Mouse (Mus musculus) T-helper 17 cell (primary cell): Measurements from ENCODE around the gene Acadvl.

Experiments used
- in situ Hi-C, 2 experiments: fragments of 300-600 bp; cut with MboI, MseI; formaldehyde crosslinking; loops; 1 replicate in 1 of 2; 2 replicates in 1 of 2; pipeline ENCODE4 v1.15.1; 2025; ENCODE audit warnings: high pct_unique_total_duplicates in 2 of 2

The Acadvl gene

DNA sequence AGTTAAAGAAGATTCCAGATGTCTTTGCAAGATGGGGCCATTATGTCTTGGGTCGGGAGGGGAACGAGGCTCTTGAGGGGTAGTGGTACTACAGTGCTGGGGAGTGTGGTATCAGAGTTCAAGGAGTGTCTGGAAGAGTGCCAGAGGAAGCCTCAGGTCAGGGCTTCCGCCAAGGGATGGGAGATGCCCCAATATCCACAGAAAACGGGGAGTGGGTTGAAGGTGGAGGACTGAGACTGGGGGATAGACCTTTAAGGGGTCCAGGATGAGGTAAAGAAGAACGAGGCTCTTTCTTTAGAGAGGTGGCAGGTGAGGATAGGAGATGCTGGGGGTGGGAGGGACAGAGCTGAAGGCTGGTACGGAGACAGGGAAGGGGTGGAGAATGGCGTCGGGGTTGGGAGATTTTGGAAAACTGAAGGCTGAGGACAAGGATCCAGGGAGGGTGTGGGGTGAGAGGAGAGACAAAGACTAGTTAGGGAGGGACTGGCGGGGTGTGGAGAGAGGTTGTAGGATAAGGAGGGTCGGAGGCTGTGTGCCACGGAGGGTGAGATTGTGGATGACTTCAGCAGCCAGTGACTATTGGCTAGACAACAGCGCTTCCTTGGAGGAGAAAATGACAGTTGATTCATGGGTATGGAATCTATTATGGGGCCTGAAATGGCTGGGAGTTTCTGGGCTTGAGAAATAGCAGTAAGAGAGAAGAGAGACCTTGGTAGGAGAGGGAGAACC lies 13.4 kb upstream of the Acadvl start:
- in situ Hi-C loops: no loop called here

GRCm38 (mm10) chr11:70027397-70027796 lies 12.2 kb upstream of the Acadvl start:
- in situ Hi-C loops: no loop called here

- in situ Hi-C loops: no loop called here
These were observed 11.5 kb upstream of the Acadvl start for GRCm38 (mm10) chr11:70026689-70027088.

- in situ Hi-C loops: no loop called here
These were observed 8.9 kb upstream of the Acadvl start for GRCm38 (mm10) chr11:70024151-70024514.

GRCm38 (mm10) chr11:70023481-70024150 lies 8.4 kb upstream of the Acadvl start:
- in situ Hi-C loops: no loop called here

- in situ Hi-C loops: no loop called here
These were observed 6.3 kb upstream of the Acadvl start for GRCm38 (mm10) chr11:70021264-70022132.

- in situ Hi-C loops: no loop called here
These were observed 5.6 kb upstream of the Acadvl start for GRCm38 (mm10) chr11:70020731-70021263.

DNA sequence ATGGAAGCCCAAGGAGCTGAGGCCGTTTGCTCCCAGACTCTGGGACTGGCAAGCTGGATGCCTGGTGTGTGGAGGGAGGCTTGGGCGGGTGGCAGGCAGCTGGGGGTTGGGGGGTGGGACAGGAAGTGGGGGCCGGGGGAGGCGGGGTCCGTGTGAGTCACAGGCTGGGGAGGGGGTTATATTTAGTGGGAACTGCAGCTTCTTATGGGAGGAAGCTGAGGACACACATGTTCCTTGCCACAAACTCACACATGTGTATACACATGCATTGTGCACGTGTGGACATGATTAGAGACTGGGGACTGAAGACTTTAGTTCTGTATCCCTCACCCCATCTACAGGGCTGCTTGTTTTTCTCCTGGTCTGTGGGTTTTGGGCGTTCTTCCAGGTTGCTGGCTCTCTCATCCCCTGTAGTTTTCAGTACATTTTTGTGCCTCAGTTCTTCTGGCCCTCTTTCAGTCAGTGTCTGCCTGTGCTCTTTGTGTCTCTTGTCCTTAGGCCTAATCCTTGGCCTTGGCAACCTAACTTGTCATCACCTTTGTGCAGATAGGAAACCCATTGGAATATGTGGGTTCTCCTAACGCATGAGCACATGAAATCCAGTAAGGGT lies 4.9 kb upstream of the Acadvl start:
- in situ Hi-C loops: no loop called here

DNA sequence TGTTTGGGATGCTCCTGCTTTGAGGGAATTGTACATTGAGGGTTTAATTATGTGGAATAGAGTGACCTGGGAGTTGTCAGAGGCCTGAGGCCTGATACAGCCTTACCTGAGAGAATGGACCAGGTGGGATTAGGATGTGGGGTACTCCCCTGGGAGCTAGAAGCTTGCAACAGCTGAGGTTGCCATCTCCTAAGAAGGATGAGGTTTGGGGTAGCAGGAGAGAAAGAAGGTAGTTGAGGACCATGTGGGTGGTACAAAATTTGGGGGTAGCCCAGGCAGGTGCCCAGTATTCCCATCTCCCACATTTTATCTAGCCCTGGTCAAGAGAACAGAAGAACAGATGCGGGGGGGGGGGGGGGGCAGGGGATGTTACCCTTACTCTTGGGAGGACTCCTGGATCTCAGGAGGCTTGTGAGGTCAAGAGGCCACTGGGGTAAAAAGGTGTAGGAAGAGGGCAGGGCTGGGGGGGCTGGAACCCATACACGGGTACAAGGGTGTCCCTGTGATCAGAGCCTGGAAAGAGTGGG lies 4.3 kb upstream of the Acadvl start:
- in situ Hi-C loops: loop anchor here in 1 of 2 experiments (10.0 kb wide), 1 partner anchor 915 kb away; no protein-coding TSS in a partner anchor

DNA sequence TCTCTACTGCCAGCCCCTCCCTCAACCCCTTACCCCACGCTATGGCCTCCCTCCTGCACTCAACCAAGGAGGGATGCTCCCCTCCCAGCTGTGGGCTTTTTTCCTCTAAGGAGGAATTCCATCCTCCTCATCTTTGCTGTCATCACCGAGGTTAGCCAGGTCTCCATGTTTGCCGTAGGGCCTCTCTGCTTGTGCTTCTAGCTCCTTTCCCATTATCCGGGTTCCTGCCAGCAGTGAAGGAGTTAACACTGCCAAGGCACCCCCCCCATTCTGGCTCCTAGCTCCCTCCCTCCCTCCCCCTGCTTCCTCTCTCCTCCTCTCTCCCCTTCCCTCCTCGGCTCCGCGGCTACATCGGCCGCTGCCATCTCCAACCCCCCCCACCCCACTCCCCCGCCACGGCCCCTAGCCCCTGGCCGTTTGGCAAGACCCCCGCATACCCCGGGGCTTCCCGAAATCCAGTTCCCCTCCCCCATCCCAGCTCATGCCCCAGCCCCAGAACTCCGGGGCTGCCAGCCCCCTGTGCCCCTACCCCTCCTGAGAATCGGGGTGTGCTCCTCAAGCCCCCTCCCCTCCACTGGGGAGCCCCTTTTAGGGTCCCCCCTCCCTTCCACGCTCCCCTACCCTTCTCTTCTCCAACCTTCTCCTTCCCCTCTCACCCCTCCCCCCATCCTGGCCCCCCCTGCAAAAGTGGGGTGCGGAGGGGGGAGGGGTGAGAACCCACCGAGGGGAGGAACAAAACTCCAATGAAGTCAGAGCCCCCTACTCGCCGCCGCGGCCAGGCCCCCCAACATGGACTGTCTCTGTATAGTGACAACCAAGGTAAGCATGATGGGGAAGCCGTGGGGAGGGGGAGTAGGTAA lies 3.1 kb upstream of the Acadvl start:
- in situ Hi-C loops: loop anchor here in 1 of 2 experiments (10.0 kb wide), 1 partner anchor 914 kb away; no protein-coding TSS in a partner anchor

GRCm38 (mm10) chr11:70017199-70017767 lies 2.1 kb upstream of the Acadvl start:
- in situ Hi-C loops: loop anchor here in 1 of 2 experiments (10.0 kb wide), 1 partner anchor 912 kb away; no protein-coding TSS in a partner anchor

DNA sequence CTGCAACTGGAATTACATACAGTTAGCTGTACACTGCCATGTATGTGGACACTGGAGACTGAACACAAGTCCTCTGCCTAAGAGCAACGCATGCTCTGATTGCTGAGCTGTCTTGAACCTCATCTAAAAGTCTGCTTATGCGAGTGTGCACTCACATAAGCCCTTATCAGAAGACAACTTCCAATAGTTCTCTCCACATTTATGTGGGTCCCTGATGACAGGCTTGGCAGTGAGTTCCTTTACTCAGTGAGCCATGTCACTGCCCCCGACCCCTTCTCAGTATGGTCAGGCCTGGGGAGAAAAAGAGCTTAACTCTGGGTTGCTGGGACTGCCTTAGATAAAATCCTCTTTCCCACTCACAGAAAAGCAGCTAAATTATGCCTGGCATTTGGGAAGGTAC lies 1.5 kb upstream of the Acadvl start, which contains the start of gene Dlg4:
TSS of gene Dlg4 (plus strand) at position 274 of the 400 bp plus-strand sequence.
- in situ Hi-C loops: loop anchor here in 1 of 2 experiments (10.0 kb wide), 1 partner anchor 912 kb away; no protein-coding TSS in a partner anchor

- in situ Hi-C loops: loop anchor here in 1 of 2 experiments (10.0 kb wide), 1 partner anchor 911 kb away; no protein-coding TSS in a partner anchor
These were observed 966 bp upstream of the Acadvl start for GRCm38 (mm10) chr11:70016177-70016576.

GRCm38 (mm10) chr11:70015677-70016076 lies 466 bp upstream of the Acadvl start:
- in situ Hi-C loops: loop anchor here in 1 of 2 experiments (10.0 kb wide), 1 partner anchor 911 kb away; no protein-coding TSS in a partner anchor

GRCm38 (mm10) chr11:70014051-70014450 lies 1.2 kb downstream of the Acadvl start:
- in situ Hi-C loops: loop anchor here in 1 of 2 experiments (10.0 kb wide), 1 partner anchor 909 kb away; no protein-coding TSS in a partner anchor

DNA sequence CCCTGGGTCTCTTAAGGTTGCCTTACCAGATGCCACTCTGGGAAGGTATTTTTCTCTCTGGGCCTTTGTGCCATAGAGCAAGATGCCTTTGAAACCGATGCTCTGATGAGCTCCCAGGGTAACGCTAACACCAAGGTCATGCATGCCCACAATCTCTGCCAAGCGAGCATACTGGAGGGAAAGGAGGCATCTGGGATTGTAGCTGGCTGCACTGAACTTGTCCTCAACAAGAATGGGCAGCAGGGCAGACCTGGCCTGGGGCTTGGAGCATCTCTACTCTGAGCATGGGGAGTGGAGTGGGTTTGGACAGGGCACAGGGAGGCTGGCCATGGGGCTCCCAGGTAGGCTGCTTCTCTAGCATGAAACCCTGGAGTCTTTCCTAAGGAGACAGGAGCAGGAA lies 1.8 kb downstream of the Acadvl start:
- in situ Hi-C loops: loop anchor here in 1 of 2 experiments (10.0 kb wide), 1 partner anchor 909 kb away; no protein-coding TSS in a partner anchor

DNA sequence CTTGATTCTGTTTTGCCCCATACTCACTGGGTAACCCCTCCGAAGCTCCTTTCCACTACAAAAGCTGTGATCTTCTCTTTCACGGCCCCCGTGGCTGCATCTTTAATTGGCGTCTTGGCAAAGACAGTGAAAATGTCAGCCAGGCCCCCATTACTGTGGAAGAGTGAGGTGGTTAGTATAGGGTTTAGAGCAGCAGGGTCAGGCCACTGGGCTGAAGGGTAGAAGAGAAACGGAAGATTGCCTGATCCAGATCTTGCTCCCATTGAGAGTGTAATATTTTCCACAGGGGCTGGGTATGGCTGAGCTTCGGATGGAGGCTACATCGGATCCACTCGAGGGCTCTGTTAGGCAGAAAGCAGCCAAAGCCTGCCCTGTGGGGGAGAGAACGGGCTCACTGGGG lies 2.3 kb downstream of the Acadvl start:
- in situ Hi-C loops: loop anchor here in 1 of 2 experiments (10.0 kb wide), 1 partner anchor 908 kb away; no protein-coding TSS in a partner anchor

DNA sequence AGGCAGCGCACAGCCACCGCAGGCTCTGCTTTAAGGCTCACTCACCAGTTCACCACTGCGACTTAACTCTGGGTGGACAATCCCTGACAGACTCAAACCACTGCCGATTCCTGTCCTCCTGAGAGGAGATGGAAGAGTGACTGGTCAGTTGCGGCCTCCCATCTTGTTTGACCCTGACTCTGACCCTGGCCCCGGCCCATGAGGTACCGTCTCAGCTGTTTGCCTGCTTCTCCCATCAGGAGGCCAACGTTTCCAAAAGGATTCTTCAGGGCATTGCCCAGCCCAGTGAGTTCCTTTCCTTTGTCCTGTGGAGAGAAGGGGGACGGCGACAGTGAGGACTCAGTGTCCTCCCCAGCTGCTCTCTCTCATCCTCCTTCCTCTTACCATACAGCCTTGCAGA lies 4.2 kb downstream of the Acadvl start:
- in situ Hi-C loops: loop anchor here in 1 of 2 experiments (10.0 kb wide), 1 partner anchor 906 kb away; no protein-coding TSS in a partner anchor

DNA sequence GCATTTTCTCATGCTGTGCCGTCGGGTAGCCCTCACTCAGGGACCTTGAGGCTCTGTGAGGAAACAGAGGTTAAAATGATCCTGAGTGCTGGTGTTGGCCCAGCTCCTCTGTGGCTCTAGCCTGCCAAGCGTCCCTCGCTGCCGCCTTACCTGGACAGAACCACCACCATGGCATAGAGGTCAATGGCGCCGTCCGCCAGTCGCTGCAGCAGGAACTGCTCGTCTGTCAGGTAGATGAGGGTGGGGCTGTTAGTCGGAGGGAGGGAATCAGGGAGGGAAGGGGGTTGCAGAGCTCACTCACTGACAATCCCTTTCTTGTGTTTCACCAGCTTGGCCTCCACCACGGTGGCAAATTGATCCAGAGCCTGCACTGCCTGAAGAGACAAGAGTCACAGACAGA lies 4.7 kb downstream of the Acadvl start:
- in situ Hi-C loops: loop anchor here in 1 of 2 experiments (10.0 kb wide), 1 partner anchor 906 kb away; no protein-coding TSS in a partner anchor
